ENCODE assay signal across 9 mouse cellular contexts in genomic region chr16:91303776-91304709, GRCm38 (mm10). TPM values are rescaled to one million over a fixed set of nuclear protein-coding genes. Genes with fewer than 3 reads are reported as not detected.
DNase-seq lines count a peak whose midpoint lies in the region; ATAC-seq and TF ChIP-seq lines count a peak whose summit lies in the region.
"Had no signal": no experiment of that assay in that cellular context is flagged by ENCODE, and none has a peak within 500 bp of the region (broad histone marks: within the 10 kb centered on the region; RNA-seq: fewer than 3 reads in every experiment).

No protein-coding gene starts in this region.

- no peak overlapping the region for H3K9ac ChIP-seq in forebrain, embryonic 16.5 days (replicated peaks; ENCODE audit: low read depth, low read length)
- no peak overlapping the region for H3K9ac ChIP-seq in liver, embryonic 12.5 days
- no peak overlapping the region for H3K9ac ChIP-seq in lung, postnatal 0 days (replicated peaks; ENCODE audit: low read depth)

- peaks cover 39% of the 10 kb centered on the region for H3K4me1 ChIP-seq in forebrain, embryonic 16.5 days (replicated peaks; ENCODE audit: control insufficient read depth, insufficient read depth, low read length)
- no peaks in the 10 kb centered on the region for H3K4me1 ChIP-seq in liver, embryonic 12.5 days
- H3K4me1 ChIP-seq in lung, postnatal 0 days (ENCODE audit: insufficient read depth, low read depth, low read length), result no peaks in the 10 kb centered on the region

- no peak for TF ChIP-seq CTCF in lung, postnatal 0 days (IDR thresholded peaks at IDR 0.05)

- DNase-seq in frontal cortex, postnatal 25 days (ENCODE audit: low spot score in 2 of 2), result no peak
- DNase-seq in adrenal gland, adult 2 months, result peak; percentile 75
- DNase-seq in left cerebral cortex, postnatal 10 days (ENCODE audit: extremely low spot score in 1 of 2, low spot score in 2 of 2), result peak; percentile 45 to 72
- DNase-seq in T-cell, adult 2 months (ENCODE audit: low spot score), result no peak
- no peak for DNase-seq in lung, postnatal 0 days (ENCODE audit: low spot score)

- TF ChIP-seq EP300 in lung, postnatal 0 days (IDR thresholded peaks at IDR 0.05), result no peak

- no peak overlapping the region for H3K4me2 ChIP-seq in forebrain, embryonic 16.5 days (ENCODE audit: low read length)
- H3K4me2 ChIP-seq in liver, embryonic 12.5 days, result no peak overlapping the region
- H3K4me2 ChIP-seq in lung, postnatal 0 days (replicated peaks; ENCODE audit: low read depth, low read length), result no peak overlapping the region

- H3K9me3 ChIP-seq in forebrain, embryonic 16.5 days (ENCODE audit: control insufficient read depth, low read length), result no peaks in the 10 kb centered on the region
- H3K9me3 ChIP-seq in liver, embryonic 12.5 days (replicated peaks), result no peaks in the 10 kb centered on the region
- no peaks in the 10 kb centered on the region for H3K9me3 ChIP-seq in lung, postnatal 0 days (ENCODE audit: low read length)

- 0 out of 2 replicates have a peak, but pooled peaks have one; percentile 38 for ATAC-seq in frontal cortex, adult (ENCODE audit: low TSS enrichment)
- peak; percentile 55 for ATAC-seq in forebrain, embryonic 16.5 days
- no peak for ATAC-seq in liver, embryonic 12.5 days
- no peak for ATAC-seq in lung, postnatal 0 days

- intact Hi-C loops in left cerebral cortex, postnatal 10 days (cut with DNase I), result loop anchor here (2.0 kb wide), 1 partner anchor 75 kb away; no protein-coding TSS in a partner anchor

- no peaks in the 10 kb centered on the region for H3K36me3 ChIP-seq in forebrain, embryonic 16.5 days (ENCODE audit: control insufficient read depth, insufficient read depth)
- no peaks in the 10 kb centered on the region for H3K36me3 ChIP-seq in liver, embryonic 12.5 days
- no peaks in the 10 kb centered on the region for H3K36me3 ChIP-seq in lung, postnatal 0 days (ENCODE audit: insufficient read depth, low read length)

- no peak overlapping the region for H3K27ac ChIP-seq in forebrain, embryonic 16.5 days (ENCODE audit: low read length)
- no peak overlapping the region for H3K27ac ChIP-seq in liver, embryonic 12.5 days
- no peak overlapping the region for H3K27ac ChIP-seq in lung, postnatal 0 days (ENCODE audit: low read length)

- 18% methylated on average over 26 of the region's 26 CpGs for WGBS in forebrain, embryonic 16.5 days
- 50% methylated on average over 26 of the region's 26 CpGs for WGBS in liver, embryonic 12.5 days (ENCODE audit: insufficient replicate concordance)
- 44% methylated on average over 26 of the region's 26 CpGs for WGBS in lung, postnatal 0 days

- peaks cover 33% of the 10 kb centered on the region for H3K27me3 ChIP-seq in forebrain, embryonic 16.5 days (replicated peaks; ENCODE audit: control insufficient read depth, insufficient read depth, low read length)
- H3K27me3 ChIP-seq in liver, embryonic 12.5 days (replicated peaks), result peaks cover 78% of the 10 kb centered on the region
- no peaks in the 10 kb centered on the region for H3K27me3 ChIP-seq in lung, postnatal 0 days (replicated peaks; ENCODE audit: insufficient read depth, low read length)

- no peak overlapping the region for H3K4me3 ChIP-seq in forebrain, embryonic 16.5 days (replicated peaks; ENCODE audit: low read length)
- H3K4me3 ChIP-seq in liver, embryonic 12.5 days, result no peak overlapping the region
- H3K4me3 ChIP-seq in lung, postnatal 0 days (ENCODE audit: low read depth, low read length), result no peak overlapping the region

RNA-seq across cellular contexts. Expression of gene Olig1, which starts 34.5 kb away (rescaled TPM):
- total RNA-seq in adrenal gland, adult 2 months (2021), result under 1 TPM; 0.37 to 0.86 TPM
- 0.49 and 2.2 TPM in 2 replicates for polyA plus RNA-seq in adrenal gland, adult 2 months (2012; rRNA removed)
- 32.3 and 39.7 TPM in 2 replicates for polyA plus RNA-seq in forebrain, embryonic 16.5 days (2015; fragmentation: Nextera tagmentation; extraction: Ambion mirVana)
- 100 to 1,000 TPM in 1 of 2 experiments, 10 to 100 TPM in 1; 96.3 to 105 TPM for total RNA-seq in left cerebral cortex, postnatal 10 days (2021)
- polyA plus RNA-seq in liver, embryonic 12.5 days (2016; fragmentation: Nextera tagmentation; extraction: Ambion mirVana), result not detected in 2 replicates
- polyA plus RNA-seq in lung, postnatal 0 days (2015; fragmentation: Nextera tagmentation; extraction: Ambion mirVana), result not detected in 2 replicates
- polyA plus RNA-seq: C2C12 had no signal

Comparison
In these comparisons a context has a peak if more than half of its experiments do, and no peak if none do; other contexts are left out.
1. ATAC-seq: peak in frontal cortex, adult (single experiment) and forebrain, embryonic 16.5 days (single experiment); none in liver, embryonic 12.5 days (single experiment) and lung, postnatal 0 days (single experiment).
2. DNase-seq: peak in adrenal gland, adult 2 months (single experiment) and left cerebral cortex, postnatal 10 days (2 of 2); none in frontal cortex, postnatal 25 days (0 of 2), T-cell, adult 2 months (single experiment) and lung, postnatal 0 days (single experiment).
3. RNA of gene Olig1, which starts 34.5 kb away (polyA plus RNA-seq): 32.3 to 39.7 TPM in forebrain, embryonic 16.5 days; 0.49 to 2.2 TPM in adrenal gland, adult 2 months, not detected in liver, embryonic 12.5 days and not detected in lung, postnatal 0 days; every median in the first group is over 10 times any median in the second.